Mouse (Mus musculus) thymus, adult 2 months (tissue): ENCODE measurements around the gene Gsg1l.

ENCODE experiments used
- CTCF ChIP-seq: fragments of 200-500 bp; IDR thresholded peaks from 2 replicates; pipeline ENCODE4 v1.5.1; 2012; ENCODE audit warnings: mild to moderate bottlenecking, control low read depth, low read length, moderate library complexity, borderline replicate concordance; ENCODE audit not compliant: control insufficient read depth, poor library complexity, insufficient read depth; ENCODE audit errors: extremely low read depth
- POLR2A ChIP-seq: fragments of 200-500 bp; IDR thresholded peaks from 2 replicates; pipeline ENCODE4 v1.6.1; 2012; ENCODE audit warnings: mild to moderate bottlenecking, low read length, control low read depth, moderate library complexity; ENCODE audit not compliant: control insufficient read depth, poor library complexity, insufficient read depth; ENCODE audit errors: extremely low read depth

DNA sequence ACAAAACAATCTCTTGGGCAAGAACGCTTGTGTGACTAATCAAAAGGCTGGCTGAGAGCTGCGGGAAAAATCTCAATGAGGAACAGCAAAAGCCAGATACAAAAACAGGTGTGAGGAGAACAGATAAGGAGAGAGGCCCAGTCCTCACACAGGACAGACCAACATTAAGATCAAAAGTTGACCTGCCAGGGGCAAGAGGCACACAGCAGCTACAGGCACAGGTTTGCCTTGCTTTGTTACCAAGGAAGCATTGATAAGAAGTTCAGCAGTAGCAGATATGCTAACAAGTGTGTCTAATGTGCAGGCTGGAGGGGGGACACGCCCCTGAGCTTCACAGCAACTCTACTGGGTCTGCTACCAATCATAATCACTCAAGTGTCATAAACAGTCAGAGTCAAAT is 44.3 kb upstream of the Gsg1l start:
- no peak for TF ChIP-seq CTCF
- no peak for TF ChIP-seq POLR2A
